Mouse (Mus musculus) midbrain, postnatal 0 days (tissue): ENCODE results near the gene D630039A03Rik. TPM values are rescaled to one million over a fixed set of nuclear protein-coding genes. Genes with fewer than 3 reads are reported as not detected.
A peak's percentile ranks its signal among the peaks of the same experiment; 100 is the strongest.

Source experiments
- ATAC-seq: fragments of 200-750 bp; cut with Nextera tagmentation; 2 replicates; pipeline ENCODE4 v1.8.0; 2017; ENCODE audit warnings: moderate number of reproducible peaks, mild to moderate bottlenecking, moderate TSS enrichment, moderate library complexity; ENCODE audit not compliant: low FRiP score
- DNase-seq: peaks from one replicate; pipeline ENCODE4 v3.0.0-alpha.2; 2015; ENCODE audit warnings: low spot score
- H3K27ac ChIP-seq: fragments of 300-500 bp; sonication (generic); 2 replicates; pipeline ENCODE4 v1.5.1; 2014; ENCODE audit warnings: low read depth, mild to moderate bottlenecking, low read length, mixed read lengths
- H3K27me3 ChIP-seq: fragments of 300-500 bp; sonication (generic); 2 replicates; pipeline ENCODE4 v1.6.1; 2014; ENCODE audit warnings: low read length, control low read depth, mixed read lengths; ENCODE audit not compliant: insufficient read depth
- H3K36me3 ChIP-seq: fragments of 300-500 bp; sonication (generic); 2 replicates; pipeline ENCODE4 v1.6.1; 2014; ENCODE audit warnings: low read length, control low read depth, mixed read lengths; ENCODE audit not compliant: insufficient read depth
- H3K4me1 ChIP-seq: fragments of 300-500 bp; sonication (generic); 2 replicates; pipeline ENCODE4 v1.6.1; 2014; ENCODE audit warnings: mild to moderate bottlenecking, control low read depth, antibody characterized with exemption, low read length, mixed read lengths; ENCODE audit not compliant: insufficient read depth
- H3K4me2 ChIP-seq: fragments of 300-500 bp; sonication (generic); 2 replicates; pipeline ENCODE4 v1.6.1; 2014; ENCODE audit warnings: low read depth, mild to moderate bottlenecking, low read length, mixed read lengths; ENCODE audit not compliant: poor library complexity, severe bottlenecking
- H3K4me3 ChIP-seq: fragments of 300-500 bp; sonication (generic); 2 replicates; pipeline ENCODE4 v1.5.1; 2014; ENCODE audit warnings: low read depth, mild to moderate bottlenecking, low read length, moderate library complexity
- H3K9ac ChIP-seq: fragments of 300-500 bp; sonication (generic); replicated peaks from 2 replicates; pipeline ENCODE4 v1.6.1; 2014; ENCODE audit warnings: mild to moderate bottlenecking, low read length, moderate library complexity, mixed read lengths; ENCODE audit not compliant: poor library complexity, severe bottlenecking
- H3K9me3 ChIP-seq: fragments of 300-500 bp; sonication (generic); 2 replicates; pipeline ENCODE4 v1.6.1; 2016; ENCODE audit warnings: low read length, control low read depth
- CTCF ChIP-seq: IDR thresholded peaks from 2 replicates; pipeline ENCODE4 v1.5.1; 2016; ENCODE audit warnings: antibody characterized with exemption, mild to moderate bottlenecking
- WGBS: fragments of 180-500 bp; shearing (Covaris S2); extraction: QIAGEN DNeasy Blood & Tissue Kit; methylation state at CpG from one replicate; pipeline ENCODE4 v1.1.7; 2014; 5-methylcytosine and 5-hydroxymethylcytosine counted together
- polyA plus RNA-seq: library from polyadenylated mRNA; unstranded; fragments of >200 nt; fragmentation: Nextera tagmentation; extraction: Ambion mirVana; gene quantifications from 2 replicates; pipeline ENCODE4 v1.2.1, GENCODE M21; 2015
- total RNA-seq: library from RNA; depleted of rRNA; stranded (reverse); fragments of >200 nt; gene quantifications from 2 replicates; pipeline ENCODE4 v1.2.3, GENCODE M21; 2014

The D630039A03Rik gene
- total and polyA plus RNA-seq, 2 experiments from 2014 or later = 0.10 to 0.27 TPM

GRCm38 (mm10) chr4:57920522-57920921 is 4.4 kb upstream of the D630039A03Rik start:
- no peaks in the 10 kb centered on the region for H3K36me3 ChIP-seq
- H3K9ac ChIP-seq = no peak overlapping the region
- H3K27ac ChIP-seq = no peak overlapping the region
- whole genome bisulfite sequencing = 65% methylated on average over 1 of the region's 1 CpGs
- ATAC-seq (no peak), DNase-seq (no peak)
- H3K9me3 ChIP-seq = no peaks in the 10 kb centered on the region
- no peaks in the 10 kb centered on the region for H3K27me3 ChIP-seq
- peaks cover 3% of the 10 kb centered on the region; the same call in 1 of the 2 replicates for H3K4me1 ChIP-seq
- no peak overlapping the region for H3K4me3 ChIP-seq
- TF ChIP-seq CTCF = no peak
- H3K4me2 ChIP-seq = no peak overlapping the region

GRCm38 (mm10) chr4:57919494-57920423 is 3.7 kb upstream of the D630039A03Rik start:
- WGBS = 16% methylated on average over 8 of the region's 8 CpGs
- H3K9me3 ChIP-seq = no peaks in the 10 kb centered on the region
- H3K4me3 ChIP-seq = no peak overlapping the region
- H3K4me1 ChIP-seq = peaks cover 3% of the 10 kb centered on the region; the same call in 1 of the 2 replicates
- H3K9ac ChIP-seq = no peak overlapping the region
- ATAC-seq = no peak
- no peak for DNase-seq
- no peak overlapping the region for H3K27ac ChIP-seq
- TF ChIP-seq CTCF = no peak
- H3K4me2 ChIP-seq = no peak overlapping the region
- H3K36me3 ChIP-seq = no peaks in the 10 kb centered on the region
- no peaks in the 10 kb centered on the region for H3K27me3 ChIP-seq

GRCm38 (mm10) chr4:57916711-57917110 is 614 bp upstream of the D630039A03Rik start:
- no peak for DNase-seq
- H3K27ac ChIP-seq = no peak overlapping the region
- H3K4me2 ChIP-seq = no peak overlapping the region
- no peaks in the 10 kb centered on the region for H3K9me3 ChIP-seq
- no peaks in the 10 kb centered on the region for H3K27me3 ChIP-seq
- H3K36me3 ChIP-seq = no peaks in the 10 kb centered on the region
- no peaks in the 10 kb centered on the region for H3K4me1 ChIP-seq
- 81% methylated on average over 4 of the region's 4 CpGs for WGBS
- no peak for ATAC-seq
- no peak overlapping the region for H3K4me3 ChIP-seq
- H3K9ac ChIP-seq = no peak overlapping the region
- TF ChIP-seq CTCF = no peak

GRCm38 (mm10) chr4:57915216-57915965 is 706 bp downstream of the D630039A03Rik start:
- no peak overlapping the region for H3K9ac ChIP-seq
- H3K27me3 ChIP-seq = no peaks in the 10 kb centered on the region
- H3K9me3 ChIP-seq = no peaks in the 10 kb centered on the region
- H3K4me2 ChIP-seq = no peak overlapping the region
- no peaks in the 10 kb centered on the region for H3K4me1 ChIP-seq
- no peak overlapping the region for H3K4me3 ChIP-seq
- 0 out of 2 replicates have a peak, but pooled peaks have one; percentile 41 for ATAC-seq
- DNase-seq = peak; percentile 69
- 44% methylated on average over 17 of the region's 17 CpGs for WGBS
- no peaks in the 10 kb centered on the region for H3K36me3 ChIP-seq
- no peak for TF ChIP-seq CTCF
- no peak overlapping the region for H3K27ac ChIP-seq

GRCm38 (mm10) chr4:57914193-57915190 is 1.6 kb downstream of the D630039A03Rik start:
- H3K9me3 ChIP-seq = no peaks in the 10 kb centered on the region
- 0 out of 2 replicates have a peak, but pooled peaks have one; percentile 22 for ATAC-seq
- H3K27ac ChIP-seq = no peak overlapping the region
- no peaks in the 10 kb centered on the region for H3K4me1 ChIP-seq
- no peaks in the 10 kb centered on the region for H3K36me3 ChIP-seq
- H3K27me3 ChIP-seq = no peaks in the 10 kb centered on the region
- 80% methylated on average over 10 of the region's 10 CpGs for WGBS
- H3K4me2 ChIP-seq = no peak overlapping the region
- no peak for DNase-seq
- H3K9ac ChIP-seq = no peak overlapping the region
- TF ChIP-seq CTCF = 0 out of 2 replicates have a peak, but pooled peaks have one; percentile 35
- no peak overlapping the region for H3K4me3 ChIP-seq
